Mouse (Mus musculus) MEL (cell line): ENCODE data around the gene Krtcap2.

Experiments used
- CTCF ChIP-seq, 3 experiments: IDR thresholded peaks in 2 of 3; conservative IDR thresholded peaks in 1 of 3; 2 replicates each; pipeline ENCODE4 v1.5.1; 2011 to 2012; ENCODE audit warnings: low read length in 3 of 3, low read depth in 2 of 3, mild to moderate bottlenecking in 2 of 3, improper control_type of control experiment in 1 of 3, inconsistent platforms in 1 of 3, mixed read lengths in 1 of 3, moderate library complexity in 1 of 3; ENCODE audit not compliant: control insufficient read depth in 1 of 3, insufficient read depth in 1 of 3, poor library complexity in 1 of 3, severe bottlenecking in 1 of 3
- EP300 ChIP-seq, 2 experiments: IDR thresholded peaks; 2 replicates each; pipeline ENCODE4 v1.6.1; 2011; ENCODE audit warnings: improper control_type of control experiment in 2 of 2, low read length in 2 of 2, low read depth in 1 of 2, mild to moderate bottlenecking in 1 of 2
- GATA1 ChIP-seq: IDR thresholded peaks from 2 replicates; pipeline ENCODE4 v1.6.1; 2011; ENCODE audit warnings: low read depth, low read length, improper control_type of control experiment
- HCFC1 ChIP-seq: IDR thresholded peaks from 2 replicates; pipeline ENCODE4 v1.6.1; 2012; ENCODE audit warnings: low read depth, mild to moderate bottlenecking, inconsistent platforms, low read length, improper control_type of control experiment, moderate library complexity
- MAFK ChIP-seq: IDR thresholded peaks from 2 replicates; pipeline ENCODE4 v1.6.1; 2011; ENCODE audit warnings: low read depth, mild to moderate bottlenecking, low read length, improper control_type of control experiment, borderline replicate concordance
- MYB ChIP-seq: IDR thresholded peaks from 2 replicates; pipeline ENCODE4 v1.6.1; 2011; ENCODE audit warnings: mild to moderate bottlenecking, low read depth, low read length, improper control_type of control experiment
- POLR2A ChIP-seq, 2 experiments: IDR thresholded peaks; 2 replicates each; pipeline ENCODE4 v1.6.1; 2011 to 2012; ENCODE audit warnings: low read length in 2 of 2, mild to moderate bottlenecking in 2 of 2, control low read depth in 1 of 2, improper control_type of control experiment in 1 of 2, low read depth in 1 of 2, moderate library complexity in 1 of 2; ENCODE audit not compliant: control insufficient read depth in 1 of 2, insufficient read depth in 1 of 2, poor library complexity in 1 of 2
- POLR2AphosphoS5 ChIP-seq: IDR thresholded peaks from 2 replicates; pipeline ENCODE4 v1.6.1; 2012; ENCODE audit warnings: low read depth, borderline replicate concordance, mild to moderate bottlenecking, inconsistent platforms, low read length, moderate library complexity, mixed read lengths
- RAD21 ChIP-seq: IDR thresholded peaks from 2 replicates; pipeline ENCODE4 v1.6.1; 2011; ENCODE audit warnings: mild to moderate bottlenecking, low read depth, low read length, improper control_type of control experiment
- SIN3A ChIP-seq: IDR thresholded peaks from 2 replicates; pipeline ENCODE4 v1.6.1; 2012; ENCODE audit warnings: low read length, improper control_type of control experiment, inconsistent platforms
- USF1 ChIP-seq: IDR thresholded peaks from 2 replicates; pipeline ENCODE4 v1.6.1; 2014; ENCODE audit warnings: low read depth, mild to moderate bottlenecking, inconsistent platforms, low read length, improper control_type of control experiment, moderate library complexity
- USF2 ChIP-seq, 2 experiments: IDR thresholded peaks; 2 replicates each; pipeline ENCODE4 v1.6.1; 2011 to 2012; ENCODE audit warnings: improper control_type of control experiment in 2 of 2, low read length in 2 of 2, borderline replicate concordance in 1 of 2, inconsistent platforms in 1 of 2, low read depth in 1 of 2, mild to moderate bottlenecking in 1 of 2; ENCODE audit not compliant: insufficient read depth in 1 of 2
- ZMIZ1 ChIP-seq: IDR thresholded peaks from 2 replicates; pipeline ENCODE4 v1.6.1; 2012; ENCODE audit warnings: low read depth, mild to moderate bottlenecking, inconsistent platforms, low read length, improper control_type of control experiment, moderate library complexity
- ZNF384 ChIP-seq: IDR thresholded peaks from 2 replicates; pipeline ENCODE4 v1.6.1; 2012; ENCODE audit warnings: low read depth, mild to moderate bottlenecking, inconsistent platforms, low read length, improper control_type of control experiment

- no peak for TF ChIP-seq ZNF384
- no peak for TF ChIP-seq CTCF (IDR thresholded peaks at IDR 0.05 in 2 of 3, conservative IDR thresholded peaks at IDR 0.05 in 1 of 3; ENCODE audit: control insufficient read depth in 1 of 3, insufficient read depth in 1 of 3, low read depth in 2 of 3, low read length in 3 of 3, poor library complexity in 1 of 3, severe bottlenecking in 1 of 3)
- no peak for TF ChIP-seq POLR2A (IDR thresholded peaks at IDR 0.05; ENCODE audit: control insufficient read depth in 1 of 2, insufficient read depth in 1 of 2, low read depth in 1 of 2, low read length in 2 of 2, poor library complexity in 1 of 2)
- TF ChIP-seq EP300 (IDR thresholded peaks at IDR 0.05; ENCODE audit: low read depth in 1 of 2, low read length in 2 of 2) = no peak
- no peak for TF ChIP-seq POLR2AphosphoS5
- no peak for TF ChIP-seq MAFK
- TF ChIP-seq USF1 = no peak
- TF ChIP-seq GATA1 = no peak
- no peak for TF ChIP-seq HCFC1
- no peak for TF ChIP-seq MYB
- no peak for TF ChIP-seq USF2 (IDR thresholded peaks at IDR 0.05; ENCODE audit: borderline replicate concordance in 1 of 2, insufficient read depth in 1 of 2, low read depth in 1 of 2, low read length in 2 of 2)
- TF ChIP-seq ZMIZ1 = no peak
- no peak for TF ChIP-seq RAD21
- TF ChIP-seq SIN3A = no peak
Observed at GRCm38 (mm10) chr3:89237682-89238081, 8.1 kb upstream of the Krtcap2 start.
